Mouse (Mus musculus) bone marrow, adult 2 months (tissue): ENCODE data around the gene Pald1.

Source experiments
- CTCF ChIP-seq: fragments of 200-500 bp; IDR thresholded peaks from 2 replicates; pipeline ENCODE4 v1.5.1; 2011; ENCODE audit warnings: low read length, control low read depth; ENCODE audit not compliant: control insufficient read depth, insufficient read depth
- POLR2A ChIP-seq: fragments of 200-500 bp; IDR thresholded peaks from 2 replicates; pipeline ENCODE4 v1.6.1; 2011; ENCODE audit warnings: low read depth, mild to moderate bottlenecking, control low read depth, low read length, borderline replicate concordance; ENCODE audit not compliant: control insufficient read depth

- TF ChIP-seq CTCF, result no peak
- no peak for TF ChIP-seq POLR2A
These were observed 9.3 kb downstream of the Pald1 start for GRCm38 (mm10) chr10:61374076-61374475.
